Mouse (Mus musculus) megakaryocyte-erythroid progenitor cell, adult 5-6 weeks (primary cell): Measurements from ENCODE around the gene Tfe3. TPM values are rescaled to one million over a fixed set of nuclear protein-coding genes. Genes with fewer than 3 reads are reported as not detected.
"Not testable (repeated sequence)": the region's sequence is repeated elsewhere in the genome, so short reads cannot be mapped to it uniquely, and the experiment has no call there.

Source experiments
- ATAC-seq: replicated peaks from 2 replicates; pipeline ENCODE4 v1.8.0; 2016; ENCODE audit warnings: mild to moderate bottlenecking, inconsistent platforms; ENCODE audit not compliant: severe bottlenecking, poor library complexity, low FRiP score, low TSS enrichment
- total RNA-seq, 2 experiments: library from RNA; stranded (forward) in 1 of 2; stranded (reverse) in 1 of 2; fragments of 200-1000, 215-1000 nt in 1 of 2; fragments of >200 nt in 1 of 2; fragmentation: Nextera tagmentation in 1 of 2; gene quantifications; 2 replicates each; pipeline ENCODE4 v1.2.3; 2014 to 2017

Tfe3 gene
- total RNA-seq, 2 experiments from 2014 or later = 15.0 to 33.5 TPM

- 0 out of 2 replicates have a peak, but pooled peaks have one; percentile 39 for ATAC-seq
These were observed 31.0 kb downstream of the Tfe3 start for GRCm38 (mm10) chrX:7793361-7793760.

- peak; percentile 84 for ATAC-seq
These were observed 32.7 kb downstream of the Tfe3 start for GRCm38 (mm10) chrX:7795016-7795415.

- no peak for ATAC-seq
These were observed 35.0 kb downstream of the Tfe3 start for GRCm38 (mm10) chrX:7797327-7797726.

- ATAC-seq = not testable (repeated sequence)
These were observed 39.8 kb downstream of the Tfe3 start for GRCm38 (mm10) chrX:7802157-7802556.

- peak; percentile 95 for ATAC-seq
These were observed 52.7 kb downstream of the Tfe3 start for GRCm38 (mm10) chrX:7815016-7815415.

GRCm38 (mm10) chrX:7821865-7822779, 59.8 kb downstream of the Tfe3 start, which contains the start of gene Kcnd1:
Gene Kcnd1, plus strand, starts transcription at chrX:7822289.
- ATAC-seq = no peak

Other genes starting within 250 kb of the Tfe3 start
- not detected in 2 replicates for gene Foxp3, start 188.9 kb upstream of the Tfe3 start, total RNA-seq (2014; fragmentation: Nextera tagmentation)
- gene Foxp3, start 188.9 kb upstream of the Tfe3 start, total RNA-seq (2017) = 0.11 TPM in 1 of 2 replicates, not detected in the other
- gene Ppp1r3f, start 188.3 kb upstream of the Tfe3 start, total RNA-seq (2014; fragmentation: Nextera tagmentation) = 3.0 TPM in 1 of 2 replicates, not detected in the other
- gene Ppp1r3f, start 188.3 kb upstream of the Tfe3 start, total RNA-seq (2017) = 0.19 and 2.5 TPM in 2 replicates
- 19.6 and 31.5 TPM in 2 replicates for gene Ccdc22, start 157.0 kb upstream of the Tfe3 start, total RNA-seq (2014; fragmentation: Nextera tagmentation)
- gene Ccdc22, start 157.0 kb upstream of the Tfe3 start, total RNA-seq (2017) = 18.2 and 21.6 TPM in 2 replicates
- gene Cacna1f, start 155.5 kb upstream of the Tfe3 start, total RNA-seq (2014; fragmentation: Nextera tagmentation) = not detected in 2 replicates
- gene Cacna1f, start 155.5 kb upstream of the Tfe3 start, total RNA-seq (2017) = not detected in 2 replicates
- gene Syp, start 124.1 kb upstream of the Tfe3 start, total RNA-seq (2014; fragmentation: Nextera tagmentation) = 0.52 TPM in 1 of 2 replicates, not detected in the other
- 0.72 TPM in 1 of 2 replicates, not detected in the other for gene Syp, start 124.1 kb upstream of the Tfe3 start, total RNA-seq (2017)
- 4.7 and 7.8 TPM in 2 replicates for gene Prickle3, start 105.3 kb upstream of the Tfe3 start, total RNA-seq (2014; fragmentation: Nextera tagmentation)
- gene Prickle3, start 105.3 kb upstream of the Tfe3 start, total RNA-seq (2017) = 0.99 and 1.7 TPM in 2 replicates
- 82.2 and 98.3 TPM in 2 replicates for gene Plp2, start 91.2 kb upstream of the Tfe3 start, total RNA-seq (2014; fragmentation: Nextera tagmentation)
- 26.5 and 29.9 TPM in 2 replicates for gene Plp2, start 91.2 kb upstream of the Tfe3 start, total RNA-seq (2017)
- gene Magix, start 81.3 kb upstream of the Tfe3 start, total RNA-seq (2014; fragmentation: Nextera tagmentation) = 0.17 TPM in 1 of 2 replicates, not detected in the other
- not detected in 2 replicates for gene Magix, start 81.3 kb upstream of the Tfe3 start, total RNA-seq (2017)
- 28.3 and 53.3 TPM in 2 replicates for gene Gpkow, start 65.4 kb upstream of the Tfe3 start, total RNA-seq (2014; fragmentation: Nextera tagmentation)
- gene Gpkow, start 65.4 kb upstream of the Tfe3 start, total RNA-seq (2017) = 20.6 and 31.1 TPM in 2 replicates
- 20.5 and 36.9 TPM in 2 replicates for gene Wdr45, start 48.2 kb upstream of the Tfe3 start, total RNA-seq (2014; fragmentation: Nextera tagmentation)
- gene Wdr45, start 48.2 kb upstream of the Tfe3 start, total RNA-seq (2017) = 20.2 and 23.8 TPM in 2 replicates
- gene Gm45208, start 40.3 kb upstream of the Tfe3 start, total RNA-seq (2014; fragmentation: Nextera tagmentation) = not detected in 2 replicates
- not detected in 2 replicates for gene Gm45208, start 40.3 kb upstream of the Tfe3 start, total RNA-seq (2017)
- 4.9 and 8.1 TPM in 2 replicates for gene Praf2, start 34.1 kb upstream of the Tfe3 start, total RNA-seq (2014; fragmentation: Nextera tagmentation)
- 1.4 and 6.6 TPM in 2 replicates for gene Praf2, start 34.1 kb upstream of the Tfe3 start, total RNA-seq (2017)
- 0.74 and 2.3 TPM in 2 replicates for gene Ccdc120, start 11.7 kb upstream of the Tfe3 start, total RNA-seq (2014; fragmentation: Nextera tagmentation)
- 1.4 and 2.2 TPM in 2 replicates for gene Ccdc120, start 11.7 kb upstream of the Tfe3 start, total RNA-seq (2017)
- 64.4 and 98.4 TPM in 2 replicates for gene Gripap1, start 27.2 kb downstream of the Tfe3 start, total RNA-seq (2014; fragmentation: Nextera tagmentation)
- gene Gripap1, start 27.2 kb downstream of the Tfe3 start, total RNA-seq (2017) = 78.9 and 102 TPM in 2 replicates
- gene Kcnd1, start 59.7 kb downstream of the Tfe3 start, total RNA-seq (2014; fragmentation: Nextera tagmentation) = 0.55 and 2.2 TPM in 2 replicates
- 1.9 and 2.2 TPM in 2 replicates for gene Kcnd1, start 59.7 kb downstream of the Tfe3 start, total RNA-seq (2017)
- 59.5 and 83.5 TPM in 2 replicates for gene Otud5, start 78.8 kb downstream of the Tfe3 start, total RNA-seq (2014; fragmentation: Nextera tagmentation)
- 50.0 and 64.6 TPM in 2 replicates for gene Otud5, start 78.8 kb downstream of the Tfe3 start, total RNA-seq (2017)
- 11.4 and 16.2 TPM in 2 replicates for gene Pim2, start 115.7 kb downstream of the Tfe3 start, total RNA-seq (2014; fragmentation: Nextera tagmentation)
- gene Pim2, start 115.7 kb downstream of the Tfe3 start, total RNA-seq (2017) = 2.1 and 2.2 TPM in 2 replicates
- 13.2 and 19.3 TPM in 2 replicates for gene Slc35a2, start 121.5 kb downstream of the Tfe3 start, total RNA-seq (2014; fragmentation: Nextera tagmentation)
- 9.8 and 16.1 TPM in 2 replicates for gene Slc35a2, start 121.5 kb downstream of the Tfe3 start, total RNA-seq (2017)
- 46.8 and 81.9 TPM in 2 replicates for gene Pqbp1, start 136.7 kb downstream of the Tfe3 start, total RNA-seq (2014; fragmentation: Nextera tagmentation)
- gene Pqbp1, start 136.7 kb downstream of the Tfe3 start, total RNA-seq (2017) = 176 and 188 TPM in 2 replicates
- gene Timm17b, start 136.8 kb downstream of the Tfe3 start, total RNA-seq (2014; fragmentation: Nextera tagmentation) = 71.7 and 112 TPM in 2 replicates
- 61.4 and 61.5 TPM in 2 replicates for gene Timm17b, start 136.8 kb downstream of the Tfe3 start, total RNA-seq (2017)
- gene Gm10491, start 145.3 kb downstream of the Tfe3 start, total RNA-seq (2014; fragmentation: Nextera tagmentation) = not detected in 2 replicates
- gene Gm10491, start 145.3 kb downstream of the Tfe3 start, total RNA-seq (2017) = not detected in 2 replicates
- gene Gm10490, start 147.0 kb downstream of the Tfe3 start, total RNA-seq (2014; fragmentation: Nextera tagmentation) = not detected in 2 replicates
- gene Gm10490, start 147.0 kb downstream of the Tfe3 start, total RNA-seq (2017) = not detected in 2 replicates
- not detected in 2 replicates for gene Pcsk1n, start 157.3 kb downstream of the Tfe3 start, total RNA-seq (2014; fragmentation: Nextera tagmentation)
- gene Pcsk1n, start 157.3 kb downstream of the Tfe3 start, total RNA-seq (2017) = not detected in 2 replicates
- gene Eras, start 166.0 kb downstream of the Tfe3 start, total RNA-seq (2014; fragmentation: Nextera tagmentation) = not detected in 2 replicates
- not detected in 2 replicates for gene Eras, start 166.0 kb downstream of the Tfe3 start, total RNA-seq (2017)
- gene Hdac6, start 185.3 kb downstream of the Tfe3 start, total RNA-seq (2014; fragmentation: Nextera tagmentation) = 9.8 and 9.9 TPM in 2 replicates
- gene Hdac6, start 185.3 kb downstream of the Tfe3 start, total RNA-seq (2017) = 9.1 and 11.8 TPM in 2 replicates
- 187 and 213 TPM in 2 replicates for gene Gata1, start 215.5 kb downstream of the Tfe3 start, total RNA-seq (2014; fragmentation: Nextera tagmentation)
- gene Gata1, start 215.5 kb downstream of the Tfe3 start, total RNA-seq (2017) = 134 and 145 TPM in 2 replicates